Mouse (Mus musculus): ENCODE measurements around the gene Defb9. TPM values are rescaled to one million over a fixed set of nuclear protein-coding genes. Genes with fewer than 3 reads are reported as not detected.

Gene Defb9
- polyA plus RNA-seq, 1 experiment from 2014 or later: not detected

Other genes starting within 250 kb of the Defb9 start
- not detected in 2 replicates for gene Defa17, start 229.6 kb downstream of the Defb9 start, polyA plus RNA-seq (2015; fragmentation: Nextera tagmentation; extraction: Ambion mirVana)
- gene Defa34, start 219.6 kb downstream of the Defb9 start, polyA plus RNA-seq (2015; fragmentation: Nextera tagmentation; extraction: Ambion mirVana): not detected in 2 replicates
- gene AY761184, start 181.8 kb downstream of the Defb9 start, polyA plus RNA-seq (2015; fragmentation: Nextera tagmentation; extraction: Ambion mirVana): not detected in 2 replicates
- gene Defa24, start 150.9 kb downstream of the Defb9 start, polyA plus RNA-seq (2015; fragmentation: Nextera tagmentation; extraction: Ambion mirVana): not detected in 2 replicates
- gene Defb50, start 61.9 kb downstream of the Defb9 start, polyA plus RNA-seq (2015; fragmentation: Nextera tagmentation; extraction: Ambion mirVana): not detected in 2 replicates
- gene Defb2, start 45.5 kb downstream of the Defb9 start, polyA plus RNA-seq (2015; fragmentation: Nextera tagmentation; extraction: Ambion mirVana): 2.7 and 4.5 TPM in 2 replicates
- not detected in 2 replicates for gene Defb10, start 26.5 kb downstream of the Defb9 start, polyA plus RNA-seq (2015; fragmentation: Nextera tagmentation; extraction: Ambion mirVana)
- 2.9 and 5.0 TPM in 2 replicates for gene Defb11, start 21.0 kb upstream of the Defb9 start, polyA plus RNA-seq (2015; fragmentation: Nextera tagmentation; extraction: Ambion mirVana)
- gene Defb15, start 47.3 kb upstream of the Defb9 start, polyA plus RNA-seq (2015; fragmentation: Nextera tagmentation; extraction: Ambion mirVana): not detected in 2 replicates
- gene Defb35, start 52.9 kb upstream of the Defb9 start, polyA plus RNA-seq (2015; fragmentation: Nextera tagmentation; extraction: Ambion mirVana): not detected in 2 replicates
- not detected in 2 replicates for gene Defb13, start 61.3 kb upstream of the Defb9 start, polyA plus RNA-seq (2015; fragmentation: Nextera tagmentation; extraction: Ambion mirVana)
- not detected in 2 replicates for gene Fam90a1a, start 73.3 kb upstream of the Defb9 start, polyA plus RNA-seq (2015; fragmentation: Nextera tagmentation; extraction: Ambion mirVana)
- gene Ccdc70, start 84.4 kb upstream of the Defb9 start, polyA plus RNA-seq (2015; fragmentation: Nextera tagmentation; extraction: Ambion mirVana): not detected in 2 replicates
- gene Atp7b, start 174.9 kb upstream of the Defb9 start, polyA plus RNA-seq (2015; fragmentation: Nextera tagmentation; extraction: Ambion mirVana): 0.33 and 0.52 TPM in 2 replicates
- gene Alg11, start 175.3 kb upstream of the Defb9 start, polyA plus RNA-seq (2015; fragmentation: Nextera tagmentation; extraction: Ambion mirVana): 23.5 and 24.4 TPM in 2 replicates
- 0.47 and 0.62 TPM in 2 replicates for gene Nek5, start 239.6 kb upstream of the Defb9 start, polyA plus RNA-seq (2015; fragmentation: Nextera tagmentation; extraction: Ambion mirVana)

All from kidney, postnatal 0 days (tissue).